Mouse (Mus musculus) erythroid progenitor cell, adult 5-6 weeks (primary cell): ENCODE data around the gene Kat8. TPM values are rescaled to one million over a fixed set of nuclear protein-coding genes. Genes with fewer than 3 reads are reported as not detected.
"Not testable (repeated sequence)": the region's sequence is repeated elsewhere in the genome, so short reads cannot be mapped to it uniquely, and the experiment has no call there.

Experiments
- ATAC-seq: replicated peaks from 2 replicates; pipeline ENCODE4 v1.8.0; 2016; ENCODE audit warnings: moderate number of reproducible peaks, mild to moderate bottlenecking, moderate TSS enrichment, inconsistent platforms; ENCODE audit not compliant: poor library complexity, low FRiP score, severe bottlenecking
- total RNA-seq, 2 experiments: library from RNA; stranded (forward) in 1 of 2; stranded (reverse) in 1 of 2; fragments of 150-400 nt in 1 of 2; fragments of 186-747, 209-891 nt in 1 of 2; gene quantifications; 2 replicates each; pipeline versions ENCODE4 v1.2.3 to v1.2.4; 2015 to 2017; ENCODE audit warnings: low replicate concordance in 2 of 2

Kat8 gene
- total RNA-seq, 2 experiments from 2014 or later = 8.0 to 12.9 TPM

- not testable (repeated sequence) for ATAC-seq
Measured at GRCm38 (mm10) chr7:127895891-127896290, 16.4 kb upstream of the Kat8 start.

- peak; percentile 50 for ATAC-seq
Measured at GRCm38 (mm10) chr7:127896384-127896783, 15.9 kb upstream of the Kat8 start.

- no peak for ATAC-seq
Measured at GRCm38 (mm10) chr7:127897542-127897941, 14.8 kb upstream of the Kat8 start.

- no peak for ATAC-seq
Measured at GRCm38 (mm10) chr7:127898179-127898956, 13.9 kb upstream of the Kat8 start.

- ATAC-seq = no peak
Measured at GRCm38 (mm10) chr7:127899997-127900396, 12.3 kb upstream of the Kat8 start.

GRCm38 (mm10) chr7:127901772-127902171 lies 10.5 kb upstream of the Kat8 start:
- ATAC-seq = no peak

- ATAC-seq = peak; percentile 93
Measured at GRCm38 (mm10) chr7:127903971-127904796, 8.1 kb upstream of the Kat8 start, which contains the start of gene Bckdk. Bckdk (plus strand) TSS chr7:127904082.

- no peak for ATAC-seq
Measured at GRCm38 (mm10) chr7:127907939-127908338, 4.4 kb upstream of the Kat8 start.

GRCm38 (mm10) chr7:127908656-127909055 lies 3.7 kb upstream of the Kat8 start:
- no peak for ATAC-seq

- ATAC-seq = no peak
Measured at GRCm38 (mm10) chr7:127912938-127913337, 622 bp downstream of the Kat8 start.

GRCm38 (mm10) chr7:127915293-127915692 lies 3.0 kb downstream of the Kat8 start:
- no peak for ATAC-seq

GRCm38 (mm10) chr7:127918203-127918602 lies 5.9 kb downstream of the Kat8 start:
- ATAC-seq = no peak

GRCm38 (mm10) chr7:127919290-127919689 lies 7.0 kb downstream of the Kat8 start:
- ATAC-seq = no peak

GRCm38 (mm10) chr7:127921516-127921915 lies 9.2 kb downstream of the Kat8 start:
- ATAC-seq = no peak

GRCm38 (mm10) chr7:127922451-127923275 lies 10.3 kb downstream of the Kat8 start:
- ATAC-seq = no peak

- ATAC-seq = no peak
Measured at GRCm38 (mm10) chr7:127923714-127924113, 11.4 kb downstream of the Kat8 start.

- ATAC-seq = no peak
Measured at GRCm38 (mm10) chr7:127925252-127925651, 12.9 kb downstream of the Kat8 start.

GRCm38 (mm10) chr7:127926066-127926465 lies 13.8 kb downstream of the Kat8 start:
- ATAC-seq = no peak

- no peak for ATAC-seq
Measured at GRCm38 (mm10) chr7:127926846-127927245, 14.5 kb downstream of the Kat8 start.

- no peak for ATAC-seq
Measured at GRCm38 (mm10) chr7:127927726-127928125, 15.4 kb downstream of the Kat8 start.
